Mouse (Mus musculus) ovary, adult 18-20 months (tissue): ENCODE measurements at regions not wholly inside any gene's neighbourhood (a gene's known extent, or its start where the extent isn't known, plus 50 kb on each side); places are given as distances from the start of the nearest gene placed in this dataset.
"Not testable (repeated sequence)": the region's sequence is repeated elsewhere in the genome, so short reads cannot be mapped to it uniquely, and the experiment has no call there.

Experiments
- DNase-seq: peaks from one replicate; pipeline ENCODE4 v3.0.0; 2022; ENCODE audit warnings: low spot score, mixed read lengths

- not testable (repeated sequence) for DNase-seq
Observed at GRCm38 (mm10) chr3:8005684-8006083, 1385.4 kb upstream of the 1700008P02Rik start.

DNA sequence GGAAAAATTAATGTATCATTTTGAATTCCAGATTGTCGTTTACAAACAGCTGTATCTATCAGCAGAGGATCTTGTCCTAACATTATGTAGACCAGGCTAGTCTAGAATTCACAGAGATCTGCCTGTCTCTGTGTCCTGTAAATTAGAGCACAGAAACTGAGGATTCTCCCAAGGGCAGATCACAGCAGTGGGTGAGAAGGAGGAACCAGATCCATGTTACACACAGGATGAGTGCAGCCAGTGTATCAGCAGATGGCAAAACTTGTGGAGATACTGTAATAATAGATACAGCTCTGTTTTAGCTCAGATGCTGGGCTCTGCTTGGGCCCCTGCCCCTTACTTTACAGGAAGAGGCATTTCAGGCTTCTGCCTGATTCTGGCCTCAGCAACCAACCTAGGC lies 1384.0 kb upstream of the 1700008P02Rik start:
- DNase-seq, result no peak

- DNase-seq, result no peak
Observed at GRCm38 (mm10) chr3:8001027-8001426, 1380.8 kb upstream of the 1700008P02Rik start.

- no peak for DNase-seq
Observed at GRCm38 (mm10) chr3:7992322-7992721, 1372.1 kb upstream of the 1700008P02Rik start.

- no peak for DNase-seq
Observed at GRCm38 (mm10) chr3:7973287-7973686, 1353.0 kb upstream of the 1700008P02Rik start.

DNA sequence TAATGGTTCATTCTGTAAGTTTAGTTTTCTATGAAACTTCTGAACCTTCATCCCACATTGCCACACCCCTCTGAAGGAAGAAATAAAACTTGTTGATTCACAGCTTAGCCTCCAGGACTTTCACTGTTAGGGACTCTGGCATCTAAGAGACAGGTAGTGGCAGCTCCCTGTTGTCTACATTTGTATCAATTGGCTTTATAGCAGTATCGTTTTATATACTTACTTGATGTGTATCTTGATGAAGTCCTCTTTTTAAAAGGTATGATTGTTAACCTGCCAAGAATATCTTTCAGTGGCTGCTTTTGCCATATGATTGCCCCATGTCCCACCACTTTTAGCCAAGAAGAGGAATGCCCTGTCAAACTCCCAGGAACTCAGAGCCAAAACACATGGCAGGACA lies 1333.7 kb upstream of the 1700008P02Rik start:
- no peak for DNase-seq

- no peak for DNase-seq
Observed at GRCm38 (mm10) chr3:7943646-7944381, 1323.6 kb upstream of the 1700008P02Rik start.
